Mouse (Mus musculus) heart, embryonic 11.5 days (tissue): ENCODE results near the gene Kif21a. TPM values are rescaled to one million over a fixed set of nuclear protein-coding genes. Genes with fewer than 3 reads are reported as not detected.

ENCODE experiments used
- ATAC-seq: fragments of 200-750 bp; cut with Nextera tagmentation; replicated peaks from 2 replicates; pipeline ENCODE4 v1.8.0; 2017; ENCODE audit warnings: moderate library complexity; ENCODE audit not compliant: insufficient number of reproducible peaks, low FRiP score, low TSS enrichment
- H3K27ac ChIP-seq: fragments of 300-500 bp; sonication (generic); 2 replicates; pipeline ENCODE4 v1.5.1; 2014; ENCODE audit warnings: mild to moderate bottlenecking, low read depth, low read length
- H3K27me3 ChIP-seq: fragments of 300-500 bp; sonication (generic); 2 replicates; pipeline ENCODE4 v1.6.1; 2014; ENCODE audit warnings: mild to moderate bottlenecking, low read length, mixed read lengths; ENCODE audit not compliant: control insufficient read depth, insufficient read depth
- H3K36me3 ChIP-seq: fragments of 300-500 bp; sonication (generic); 2 replicates; pipeline ENCODE4 v1.6.1; 2014; ENCODE audit warnings: mild to moderate bottlenecking, low read length, moderate library complexity, mixed read lengths; ENCODE audit not compliant: control insufficient read depth, insufficient read depth
- H3K4me1 ChIP-seq: fragments of 300-500 bp; sonication (generic); 2 replicates; pipeline ENCODE4 v1.6.1; 2014; ENCODE audit warnings: low read length; ENCODE audit not compliant: control insufficient read depth, insufficient read depth
- H3K4me2 ChIP-seq: fragments of 300-500 bp; sonication (generic); 2 replicates; pipeline ENCODE4 v1.6.1; 2014; ENCODE audit warnings: mild to moderate bottlenecking, moderate library complexity
- H3K4me3 ChIP-seq: fragments of 300-500 bp; sonication (generic); 2 replicates; pipeline ENCODE4 v1.5.1; 2014; ENCODE audit warnings: low read depth, low read length
- H3K9ac ChIP-seq: fragments of 300-500 bp; sonication (generic); 2 replicates; pipeline ENCODE4 v1.6.1; 2014; ENCODE audit warnings: mild to moderate bottlenecking, low read depth, low read length, moderate library complexity
- H3K9me3 ChIP-seq: fragments of 300-500 bp; sonication (generic); replicated peaks from 2 replicates; pipeline ENCODE4 v1.6.1; 2016; ENCODE audit warnings: low read length; ENCODE audit not compliant: control insufficient read depth
- WGBS: fragments of 180-500 bp; shearing (Covaris S2); extraction: QIAGEN DNeasy Blood & Tissue Kit; methylation state at CpG from one replicate; pipeline ENCODE4 v1.1.7; 2014; ENCODE audit not compliant: insufficient replicate concordance; 5-methylcytosine and 5-hydroxymethylcytosine counted together
- polyA plus RNA-seq: library from polyadenylated mRNA; unstranded; fragments of >200 nt; fragmentation: Nextera tagmentation; extraction: Ambion mirVana; gene quantifications from 2 replicates; pipeline ENCODE4 v1.2.1, GENCODE M21; 2014

Gene Kif21a
- polyA plus RNA-seq, 1 experiment from 2014 or later, result 6.5 TPM

DNA sequence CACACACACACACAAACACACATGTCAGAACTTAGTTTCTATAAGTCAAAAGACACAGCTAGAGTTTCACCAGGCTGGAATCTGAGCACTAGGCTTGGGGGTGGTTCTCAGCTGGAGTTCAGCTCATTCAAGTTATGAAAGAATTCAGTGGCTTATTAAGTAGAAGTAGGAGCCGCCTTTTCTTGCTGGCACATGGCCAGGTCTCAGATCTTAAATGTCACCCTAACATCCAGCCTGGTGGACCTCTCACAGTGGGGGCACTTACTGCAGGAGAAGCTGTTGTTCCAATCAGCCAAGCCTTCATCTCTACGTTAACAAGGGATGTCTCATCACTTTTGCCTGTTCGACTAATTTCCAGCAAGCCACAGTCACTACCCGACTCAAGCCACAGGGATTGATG is 39.5 kb downstream of the Kif21a start:
- Histone ChIP-seq H3K4me3 (no peak overlapping the region), H3K9ac (no peak overlapping the region)
- WGBS, result 66% methylated on average over 4 of the region's 4 CpGs

DNA sequence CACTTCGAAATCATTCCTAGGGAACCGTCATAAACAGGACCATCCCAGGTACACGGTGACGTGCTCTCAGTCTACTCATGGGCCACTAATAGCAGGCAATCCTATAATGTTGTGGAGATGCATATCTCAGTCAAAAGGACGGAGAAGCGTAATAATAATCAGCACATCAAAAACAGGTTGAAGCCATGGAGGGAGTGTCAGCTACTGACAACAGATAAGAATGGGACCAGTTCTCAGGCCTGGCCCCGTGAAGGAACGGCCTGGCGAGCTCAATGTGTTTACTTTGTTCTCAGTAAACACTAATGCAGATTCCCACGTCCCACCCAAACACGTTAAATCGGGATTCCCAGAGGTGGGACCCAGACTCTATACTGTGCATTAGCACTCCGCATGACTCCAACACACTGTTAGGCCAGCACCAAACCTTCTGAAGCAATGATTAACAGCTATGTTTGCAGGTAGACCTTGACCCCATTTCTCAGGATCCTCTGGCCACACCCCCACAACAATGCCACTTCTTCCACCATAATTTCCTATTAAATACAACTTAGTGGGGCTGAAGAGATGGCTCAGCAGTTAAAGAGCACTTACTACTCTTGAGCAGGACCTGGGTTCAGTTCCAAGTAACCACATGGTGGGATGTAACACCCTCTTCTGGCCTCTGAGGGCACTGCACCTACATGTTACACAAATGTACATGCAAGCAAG is 42.5 kb downstream of the Kif21a start:
- no peak overlapping the region for H3K9ac ChIP-seq
- no peak for ATAC-seq

More for the DNA sequence above, 39.5 kb downstream of the Kif21a start:
- Histone ChIP-seq H3K27me3 (no peaks in the 10 kb centered on the region), H3K9me3 (no peaks in the 10 kb centered on the region), H3K4me1 (no peaks in the 10 kb centered on the region), H3K4me2 (no peak overlapping the region), H3K36me3 (no peaks in the 10 kb centered on the region), H3K27ac (no peak overlapping the region)
- no peak for ATAC-seq

DNA sequence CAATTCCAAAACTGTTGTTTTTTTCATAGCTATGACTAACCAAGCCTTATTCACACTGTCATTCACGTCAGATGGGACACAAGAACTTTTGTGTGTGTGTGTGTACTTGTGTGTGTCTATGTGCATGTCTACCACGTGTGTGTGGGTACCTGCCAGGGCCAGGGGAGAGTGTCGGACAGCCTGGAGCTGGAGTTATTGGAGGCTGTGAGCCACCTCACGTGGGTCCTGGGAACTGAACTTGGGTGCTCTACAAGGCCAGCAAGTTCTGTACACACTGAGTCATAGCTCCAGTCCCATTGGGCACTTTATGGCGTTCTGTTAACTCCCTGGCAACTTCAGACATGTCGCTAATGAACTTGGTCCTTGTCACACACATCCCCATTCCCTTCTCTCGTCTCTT is 45.0 kb downstream of the Kif21a start:
- no peaks in the 10 kb centered on the region; the same call in 1 of the 2 replicates for H3K4me1 ChIP-seq
- H3K36me3 ChIP-seq, result no peaks in the 10 kb centered on the region
- no peak overlapping the region for H3K27ac ChIP-seq
- no peak overlapping the region for H3K4me2 ChIP-seq
- no peak overlapping the region for H3K9ac ChIP-seq
- WGBS, result 81% methylated on average over 7 of the region's 7 CpGs
- no peak overlapping the region for H3K4me3 ChIP-seq
- no peaks in the 10 kb centered on the region for H3K27me3 ChIP-seq
- ATAC-seq, result no peak
- H3K9me3 ChIP-seq, result no peaks in the 10 kb centered on the region

More for the DNA sequence above, 42.5 kb downstream of the Kif21a start:
- no peaks in the 10 kb centered on the region; the same call in 1 of the 2 replicates for H3K4me1 ChIP-seq
- no peak overlapping the region for H3K27ac ChIP-seq
- H3K4me3 ChIP-seq, result no peak overlapping the region
- H3K9me3 ChIP-seq, result no peaks in the 10 kb centered on the region
- H3K36me3 ChIP-seq, result no peaks in the 10 kb centered on the region
- H3K27me3 ChIP-seq, result no peaks in the 10 kb centered on the region
- 84% methylated on average over 13 of the region's 13 CpGs for WGBS
- no peak overlapping the region for H3K4me2 ChIP-seq

DNA sequence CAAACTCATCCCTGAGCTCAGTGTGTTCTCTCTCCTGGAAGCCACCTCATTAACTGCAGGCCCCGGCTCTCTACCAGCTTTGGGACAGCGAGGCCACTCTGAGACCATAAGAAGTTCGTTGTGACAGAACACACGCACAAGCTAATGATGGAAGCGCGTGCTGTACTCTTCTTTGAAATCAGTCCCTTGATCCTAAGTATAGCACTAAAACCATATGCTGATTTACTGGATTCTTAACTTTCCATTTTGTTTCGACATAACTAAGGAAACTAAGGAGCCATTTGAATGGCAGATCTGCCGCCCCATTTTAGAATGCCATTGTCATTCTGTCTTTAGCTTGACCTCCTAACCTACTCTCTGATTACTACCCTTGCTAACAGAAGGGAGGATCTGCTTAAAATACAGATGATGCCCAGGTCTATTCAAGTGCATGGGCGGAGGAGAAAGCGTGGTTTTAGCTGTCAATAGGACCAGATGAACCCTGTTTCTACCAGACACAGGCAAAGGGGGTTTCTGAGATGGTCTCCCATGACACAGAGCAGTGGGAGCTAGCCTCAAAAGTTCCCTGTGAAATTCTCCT is 48.6 kb downstream of the Kif21a start:
- H3K27ac ChIP-seq, result no peak overlapping the region
- no peak overlapping the region for H3K4me3 ChIP-seq
- no peak overlapping the region for H3K4me2 ChIP-seq
- WGBS, result 89% methylated on average over 10 of the region's 10 CpGs
- H3K9ac ChIP-seq, result no peak overlapping the region
- H3K36me3 ChIP-seq, result no peaks in the 10 kb centered on the region
- no peaks in the 10 kb centered on the region for H3K9me3 ChIP-seq
- no peaks in the 10 kb centered on the region; the same call in 1 of the 2 replicates for H3K4me1 ChIP-seq
- no peaks in the 10 kb centered on the region for H3K27me3 ChIP-seq
- no peak for ATAC-seq

DNA sequence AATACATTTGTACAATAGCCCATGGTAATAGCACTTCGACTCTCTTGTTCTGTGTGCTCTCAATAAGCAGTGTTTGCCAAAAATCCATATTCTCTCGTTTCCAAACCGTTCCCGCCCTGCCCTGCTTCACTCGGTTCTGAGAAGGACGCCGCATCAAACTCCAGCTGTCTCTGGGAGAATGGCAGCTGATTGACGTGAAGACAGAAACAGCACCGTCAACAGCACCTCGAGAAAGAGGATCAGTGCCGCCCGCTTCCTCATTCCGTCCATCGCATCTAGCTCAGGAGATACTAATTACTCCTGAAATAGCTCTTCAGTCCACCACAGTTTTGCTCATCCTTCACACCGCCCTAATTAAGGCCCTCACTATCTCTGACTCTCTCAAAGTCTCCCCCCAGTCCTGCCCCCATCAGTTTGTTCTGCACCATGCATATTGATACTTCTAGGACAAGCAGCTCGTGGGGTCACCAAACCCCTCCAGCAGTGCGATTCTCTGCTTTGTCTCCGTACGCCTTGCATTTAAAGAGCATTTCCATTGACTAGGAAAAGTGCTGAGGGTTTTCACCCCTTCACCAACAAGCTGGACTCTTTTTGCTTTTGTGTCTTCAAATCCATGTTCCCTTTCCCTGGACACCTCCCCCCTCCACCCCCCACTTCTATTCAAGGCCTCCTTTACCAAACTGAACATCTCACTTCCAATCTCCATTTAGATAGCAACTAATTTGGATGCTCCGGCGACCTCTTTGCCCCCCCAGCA is 49.3 kb downstream of the Kif21a start:
- Histone ChIP-seq H3K27ac (no peak overlapping the region), H3K4me2 (no peak overlapping the region), H3K36me3 (no peaks in the 10 kb centered on the region), H3K9ac (no peak overlapping the region), H3K27me3 (no peaks in the 10 kb centered on the region), H3K4me3 (no peak overlapping the region), H3K9me3 (no peaks in the 10 kb centered on the region), H3K4me1 (no peaks in the 10 kb centered on the region; the same call in 1 of the 2 replicates)
- WGBS, result 71% methylated on average over 21 of the region's 21 CpGs
- no peak for ATAC-seq

DNA sequence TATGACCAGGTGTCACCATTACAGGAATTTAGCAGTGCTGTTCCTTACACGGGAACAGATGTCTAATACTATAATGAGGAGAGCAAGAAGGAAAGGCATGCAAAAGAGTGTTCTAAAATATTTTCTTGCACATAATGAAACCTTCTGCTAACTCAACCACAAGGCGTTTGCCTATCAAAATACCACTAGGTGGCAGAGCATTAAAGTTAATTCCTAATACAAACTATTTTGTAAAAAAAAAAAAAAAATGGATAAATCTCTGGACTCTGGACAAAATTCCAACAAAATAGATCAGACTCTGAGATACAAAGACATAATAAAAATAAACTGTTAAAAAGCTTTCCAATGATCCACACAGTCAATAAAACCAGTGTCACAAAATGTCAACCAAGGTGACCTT is 56.9 kb downstream of the Kif21a start:
- Histone ChIP-seq H3K4me2 (no peak overlapping the region), H3K4me1 (no peaks in the 10 kb centered on the region), H3K9me3 (no peaks in the 10 kb centered on the region), H3K27me3 (no peaks in the 10 kb centered on the region), H3K4me3 (no peak overlapping the region), H3K27ac (no peak overlapping the region), H3K9ac (no peak overlapping the region), H3K36me3 (no peaks in the 10 kb centered on the region)
- no peak for ATAC-seq
- WGBS, result 73% methylated on average over 2 of the region's 2 CpGs

DNA sequence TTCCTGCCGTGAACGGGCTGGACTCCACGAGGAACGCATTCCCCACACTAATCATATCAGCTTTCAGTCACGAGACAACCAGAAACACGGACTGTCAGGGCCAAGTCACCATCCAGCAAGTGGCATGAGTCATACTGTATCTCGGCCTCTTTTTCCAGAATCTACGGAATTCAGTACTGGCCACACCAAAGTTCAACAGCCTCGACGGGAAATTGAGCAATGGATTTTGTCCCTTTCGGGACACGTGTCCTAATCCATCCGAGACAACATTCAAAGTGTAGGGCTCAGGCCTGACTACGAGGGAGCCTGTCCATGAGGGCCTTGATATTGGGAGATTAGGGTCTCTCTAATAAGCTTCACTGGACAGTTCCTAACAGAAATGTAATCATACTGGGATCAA is 57.4 kb downstream of the Kif21a start:
- no peak overlapping the region for H3K9ac ChIP-seq
- no peak overlapping the region for H3K4me3 ChIP-seq
- no peaks in the 10 kb centered on the region for H3K27me3 ChIP-seq
- H3K9me3 ChIP-seq, result no peaks in the 10 kb centered on the region
- no peak overlapping the region for H3K4me2 ChIP-seq
- no peak overlapping the region for H3K27ac ChIP-seq
- no peak for ATAC-seq
- no peaks in the 10 kb centered on the region for H3K4me1 ChIP-seq
- 65% methylated on average over 14 of the region's 14 CpGs for WGBS
- H3K36me3 ChIP-seq, result no peaks in the 10 kb centered on the region

DNA sequence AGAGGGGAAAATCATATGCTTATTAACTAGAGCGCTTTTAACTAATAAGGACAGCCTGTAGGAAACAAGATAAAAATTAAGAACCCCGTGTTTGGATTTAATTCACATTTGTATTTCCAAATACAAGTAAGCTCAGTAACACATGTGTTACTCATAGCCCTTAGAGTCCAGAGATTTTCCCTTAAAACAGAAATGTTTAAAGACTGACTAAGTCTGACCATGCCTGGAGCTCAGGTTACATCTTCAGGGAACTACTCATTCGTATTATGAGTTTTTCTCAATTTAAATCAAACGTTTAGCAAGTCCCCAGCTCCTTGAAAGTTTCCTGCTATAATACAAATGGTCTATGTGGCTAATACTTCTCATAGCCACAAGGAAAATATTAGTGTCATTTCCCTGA is 57.9 kb downstream of the Kif21a start:
- Histone ChIP-seq H3K4me1 (no peaks in the 10 kb centered on the region), H3K27me3 (no peaks in the 10 kb centered on the region), H3K4me3 (no peak overlapping the region), H3K4me2 (no peak overlapping the region), H3K27ac (no peak overlapping the region), H3K9me3 (no peaks in the 10 kb centered on the region), H3K9ac (no peak overlapping the region), H3K36me3 (no peaks in the 10 kb centered on the region)
- ATAC-seq, result no peak
- 79% methylated on average over 4 of the region's 4 CpGs for WGBS
